Mouse (Mus musculus) megakaryocyte-erythroid progenitor cell, adult 5-6 weeks (primary cell): ENCODE measurements around the gene Hist2h2ab. TPM values are rescaled to one million over a fixed set of nuclear protein-coding genes. Genes with fewer than 3 reads are reported as not detected.

Experiments
- ATAC-seq: replicated peaks from 2 replicates; pipeline ENCODE4 v1.8.0; 2016; ENCODE audit warnings: mild to moderate bottlenecking, inconsistent platforms; ENCODE audit not compliant: severe bottlenecking, poor library complexity, low FRiP score, low TSS enrichment
- total RNA-seq, 2 experiments: library from RNA; stranded (forward) in 1 of 2; stranded (reverse) in 1 of 2; fragments of 200-1000, 215-1000 nt in 1 of 2; fragments of >200 nt in 1 of 2; fragmentation: Nextera tagmentation in 1 of 2; gene quantifications; 2 replicates each; pipeline ENCODE4 v1.2.3; 2014 to 2017

Hist2h2ab gene
- total RNA-seq, 2 experiments from 2014 or later: 13.4 to 180 TPM

DNA sequence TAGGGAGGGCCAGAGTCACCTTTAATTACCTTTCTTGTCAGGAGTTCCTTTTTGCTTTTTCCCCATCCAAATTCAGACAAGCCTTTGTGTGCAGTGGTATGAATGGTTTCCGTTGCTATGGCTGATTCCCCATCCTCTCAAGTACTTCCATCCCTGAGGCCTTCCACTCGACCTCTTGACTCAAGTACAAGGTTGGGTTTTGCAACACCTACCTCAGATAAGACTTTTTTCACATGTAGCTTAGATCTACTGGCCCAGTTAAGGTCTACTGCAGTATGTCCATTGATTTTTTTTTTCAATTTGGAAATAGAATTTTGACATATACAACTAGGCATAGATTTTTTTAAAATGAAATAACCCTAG is 12.1 kb downstream of the Hist2h2ab start:
- ATAC-seq: no peak

DNA sequence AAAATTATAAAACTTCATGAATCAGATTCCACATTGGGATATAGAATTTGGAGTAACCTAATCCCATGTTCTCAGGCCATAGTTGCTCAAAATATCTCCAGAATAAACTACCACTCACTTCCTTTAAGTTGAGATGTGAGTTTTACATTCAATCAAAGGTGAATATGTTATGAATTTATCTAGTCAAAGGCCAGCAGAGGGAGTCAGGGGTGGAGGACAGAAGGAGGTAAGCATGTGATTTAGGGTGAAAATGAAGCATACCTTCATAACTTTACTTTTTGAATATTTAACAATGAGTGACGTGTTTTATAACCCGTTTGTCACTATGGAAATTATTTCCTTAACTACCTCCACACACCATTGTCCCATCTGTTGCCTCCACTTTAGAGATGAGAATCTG is 15.2 kb downstream of the Hist2h2ab start:
- ATAC-seq: no peak

DNA sequence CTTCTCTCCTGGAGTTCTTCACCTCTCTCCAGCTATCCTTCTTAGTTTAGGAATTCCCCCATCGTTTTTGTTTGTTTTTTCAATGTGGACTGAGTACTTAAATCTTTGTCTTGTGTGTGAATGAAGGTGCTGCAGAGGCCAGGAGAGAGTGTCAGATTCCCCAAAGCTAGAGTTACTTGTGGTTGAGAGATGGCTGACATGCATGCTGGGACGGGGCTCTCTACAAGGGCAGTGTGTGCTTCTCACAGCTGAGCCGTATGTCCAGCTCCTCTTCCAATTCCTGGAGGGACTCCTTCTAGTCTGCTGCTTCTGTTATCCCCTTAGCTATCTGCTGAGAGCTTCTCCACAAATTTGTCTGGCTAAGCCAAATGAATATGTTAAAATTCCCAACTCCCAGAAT is 16.2 kb downstream of the Hist2h2ab start:
- ATAC-seq: no peak

DNA sequence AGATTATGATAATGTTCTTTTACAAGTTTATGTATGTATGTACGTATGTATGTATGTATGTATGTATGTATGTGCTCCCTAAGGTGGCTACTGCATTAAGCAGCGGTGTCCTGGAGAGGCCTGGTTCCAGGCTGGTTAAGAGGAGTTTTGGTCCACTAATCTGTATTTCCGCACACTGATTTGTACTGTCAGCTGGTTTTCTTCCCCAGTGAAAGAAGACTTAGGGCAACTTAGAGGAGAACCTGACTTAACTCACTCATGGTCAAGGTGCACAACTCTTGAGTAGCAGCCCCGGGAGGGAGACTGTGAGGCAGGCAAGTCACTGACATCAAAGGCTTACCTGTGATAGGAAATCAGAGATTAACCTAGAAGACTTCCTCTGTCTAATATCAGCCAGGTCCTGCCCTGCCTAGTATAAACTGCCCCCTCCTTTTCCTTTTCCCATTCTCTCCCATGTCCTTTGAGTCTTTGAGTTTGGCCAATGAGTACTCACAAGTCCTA is 17.2 kb downstream of the Hist2h2ab start:
- no peak for ATAC-seq

DNA sequence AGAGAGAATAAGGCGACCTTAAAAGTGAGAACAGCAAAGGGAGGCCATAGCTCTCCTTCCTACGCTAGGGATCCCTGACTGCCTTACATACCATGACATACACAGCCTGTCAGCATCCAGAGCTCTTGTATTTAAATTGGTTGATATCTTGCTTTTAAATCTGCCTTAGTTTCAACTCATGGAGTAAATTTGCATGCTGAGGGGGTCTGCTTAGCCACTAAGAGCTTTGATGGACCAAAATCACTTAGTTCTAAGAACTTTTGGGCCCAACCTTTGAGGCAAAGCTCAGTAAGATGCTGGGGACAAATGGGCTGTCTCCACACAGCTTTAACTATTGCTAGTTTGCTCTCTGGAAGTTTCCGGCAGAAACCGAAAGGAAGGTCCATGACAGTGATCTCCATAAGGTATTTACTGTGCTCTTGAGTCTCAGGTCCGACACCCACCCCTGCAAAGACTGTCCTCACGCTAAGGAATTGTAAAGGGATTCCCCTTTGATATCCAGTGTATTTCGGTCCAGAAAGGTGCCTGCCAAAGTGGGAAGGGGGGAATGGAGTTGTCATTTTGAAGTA is 17.8 kb downstream of the Hist2h2ab start:
- no peak for ATAC-seq

DNA sequence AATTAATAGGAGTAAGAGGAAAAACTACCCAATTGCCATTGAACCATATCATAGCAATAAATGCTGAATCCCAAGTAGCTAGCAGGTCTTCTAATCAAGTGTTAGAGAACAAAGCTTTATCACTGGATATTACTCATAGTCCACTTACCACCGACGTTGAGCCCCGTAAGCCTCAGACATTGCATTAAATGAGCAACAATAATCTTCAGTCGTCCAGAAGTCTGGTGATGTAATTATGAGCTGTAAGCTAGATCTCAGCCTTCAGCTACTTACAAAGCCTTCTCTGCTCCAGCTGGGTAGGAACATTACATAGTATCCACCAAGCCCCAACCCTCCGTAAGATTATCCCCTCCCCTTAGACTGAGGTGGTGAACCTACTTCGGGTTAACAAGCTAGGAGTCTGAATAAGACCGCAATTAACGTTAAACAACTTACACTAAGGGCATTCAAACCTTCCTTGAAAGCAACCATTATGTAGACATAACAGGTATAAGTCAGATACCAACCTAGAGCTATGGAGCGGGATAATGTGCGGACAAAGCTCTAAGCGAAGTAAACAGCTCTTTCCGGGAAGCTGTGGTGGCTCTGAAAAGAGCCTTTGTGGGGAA is 18.3 kb downstream of the Hist2h2ab start:
- peak; percentile 11 for ATAC-seq

DNA sequence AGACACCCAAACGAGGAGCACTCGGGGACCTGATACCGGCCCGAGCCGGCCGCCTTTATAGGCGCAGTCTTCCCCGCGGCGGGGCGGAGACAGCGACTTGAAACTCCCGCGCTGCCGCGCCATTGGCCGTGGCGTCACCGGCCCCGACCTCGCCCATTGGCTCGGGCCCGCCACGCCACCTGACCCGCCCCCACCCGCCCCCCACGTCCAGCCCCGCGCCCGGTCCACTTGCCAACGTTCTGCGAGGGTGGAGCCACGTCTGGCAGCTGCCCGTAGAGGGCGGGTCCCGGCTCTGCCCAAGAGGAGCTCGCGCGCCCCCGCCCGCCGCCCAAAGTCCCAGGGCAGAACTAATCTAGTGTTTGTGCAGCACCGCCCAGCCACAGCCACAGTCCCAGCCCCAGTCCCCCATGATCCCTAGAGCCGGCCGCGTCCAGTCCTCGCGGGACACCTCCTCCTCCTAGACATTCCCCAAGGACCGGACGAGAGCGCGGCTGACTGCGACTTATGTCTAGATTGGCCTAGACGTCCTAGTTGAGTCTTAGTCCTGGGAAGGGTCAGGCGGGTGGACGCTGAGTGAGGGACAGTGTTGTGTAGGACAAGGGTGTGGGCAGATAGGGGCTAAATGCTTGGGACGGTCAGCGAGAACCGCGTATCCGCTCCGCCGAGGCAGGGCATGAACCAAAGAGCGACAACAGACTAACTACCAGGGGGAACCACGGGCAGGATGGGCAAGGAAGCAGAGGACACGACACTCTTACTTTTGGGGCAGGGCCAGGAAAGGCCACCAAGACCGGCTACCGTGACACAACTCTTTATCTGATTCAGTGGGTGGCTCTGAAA is 19.5 kb downstream of the Hist2h2ab start, which contains the start of gene Hist2h3c2:
Gene Hist2h3c2, minus strand, starts transcription at position 174 of the 840 bp plus-strand sequence.
- ATAC-seq: peak; percentile 75

DNA sequence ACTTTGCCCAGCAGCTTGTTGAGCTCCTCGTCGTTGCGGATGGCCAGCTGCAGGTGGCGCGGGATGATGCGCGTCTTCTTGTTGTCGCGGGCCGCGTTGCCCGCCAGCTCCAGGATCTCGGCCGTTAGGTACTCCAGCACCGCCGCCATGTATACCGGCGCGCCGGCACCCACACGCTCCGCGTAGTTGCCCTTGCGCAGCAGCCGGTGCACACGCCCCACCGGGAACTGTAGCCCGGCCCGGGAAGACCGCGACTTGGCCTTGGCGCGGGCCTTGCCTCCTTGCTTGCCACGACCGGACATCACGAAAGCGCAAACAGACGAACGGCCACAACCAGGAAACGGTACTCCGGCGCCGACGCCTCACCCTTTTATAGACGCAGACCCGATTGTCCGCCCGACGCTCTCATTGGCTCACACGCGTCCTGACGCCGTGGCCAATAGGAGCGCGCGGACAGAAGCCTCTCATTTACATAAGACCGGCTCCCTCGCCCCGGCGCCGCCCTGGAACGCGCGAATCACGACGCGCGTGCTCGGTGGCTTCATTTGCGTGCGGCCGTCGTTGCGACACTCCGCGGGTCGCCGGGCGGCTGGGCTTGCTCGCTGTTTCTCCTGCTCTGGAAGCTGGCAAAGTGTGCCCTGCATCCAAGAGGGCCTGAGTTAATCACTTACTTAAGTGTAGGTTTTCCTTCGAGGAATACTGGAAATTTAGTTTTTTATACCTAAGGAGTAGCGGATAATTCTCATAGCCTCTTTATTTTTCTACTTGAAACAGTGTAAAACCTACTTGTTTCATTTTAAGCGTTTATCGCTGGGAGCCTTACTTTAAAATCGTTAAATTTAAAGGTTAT is 20.5 kb downstream of the Hist2h2ab start, which contains the start of gene Hist2h2aa2:
Gene Hist2h2aa2, minus strand, starts transcription at position 328 of the 850 bp plus-strand sequence.
- ATAC-seq: peak; percentile 62

DNA sequence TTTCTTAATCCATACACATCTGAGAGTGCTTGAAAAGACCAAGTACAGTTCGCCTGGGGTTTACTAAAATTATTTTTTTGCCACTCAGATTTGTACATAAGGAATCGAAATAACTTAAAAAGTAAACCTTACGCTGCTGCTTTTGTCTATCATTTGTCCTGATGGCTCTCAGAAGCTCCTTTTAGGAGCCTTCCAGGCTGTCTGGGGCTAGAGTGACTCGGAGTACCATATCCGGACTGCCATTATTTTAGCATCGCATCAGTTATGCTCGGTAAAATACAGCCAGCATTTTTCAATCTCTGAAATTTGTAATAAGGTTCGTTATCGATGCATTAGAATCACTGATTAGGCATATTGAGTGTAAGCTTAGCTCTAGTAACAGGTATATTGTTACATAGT is 21.1 kb downstream of the Hist2h2ab start:
- ATAC-seq: no peak

DNA sequence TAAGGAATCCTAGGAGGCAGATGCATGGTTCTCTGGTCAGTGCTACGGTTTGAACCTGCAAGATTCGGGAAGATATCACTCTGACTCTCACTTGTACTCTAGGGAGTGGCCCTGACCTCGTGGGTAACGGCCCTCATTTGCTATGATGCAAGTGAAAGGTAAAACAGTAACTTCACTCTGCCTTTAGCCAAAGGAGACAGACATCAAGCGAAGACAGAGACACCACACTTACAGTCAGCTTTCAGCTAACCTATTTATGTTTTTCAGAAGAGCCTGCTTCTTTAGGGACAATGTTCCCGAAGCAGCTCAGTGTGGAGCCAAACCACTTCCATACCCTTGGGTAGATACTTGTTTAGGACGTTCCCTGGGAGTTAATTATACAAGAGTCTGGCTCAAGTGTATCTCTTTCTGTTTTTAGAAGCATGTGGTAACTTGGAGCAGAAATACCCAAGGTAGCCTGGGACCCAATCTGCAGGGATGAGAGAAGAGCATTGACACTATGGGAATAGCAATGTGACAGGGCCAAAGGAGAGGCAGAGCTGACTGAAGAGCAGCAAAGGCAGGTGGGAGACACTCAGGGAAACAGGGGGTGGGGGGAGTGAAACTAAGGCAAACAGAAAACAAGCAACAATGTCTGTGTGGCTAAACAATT is 24.4 kb downstream of the Hist2h2ab start:
- ATAC-seq: no peak

DNA sequence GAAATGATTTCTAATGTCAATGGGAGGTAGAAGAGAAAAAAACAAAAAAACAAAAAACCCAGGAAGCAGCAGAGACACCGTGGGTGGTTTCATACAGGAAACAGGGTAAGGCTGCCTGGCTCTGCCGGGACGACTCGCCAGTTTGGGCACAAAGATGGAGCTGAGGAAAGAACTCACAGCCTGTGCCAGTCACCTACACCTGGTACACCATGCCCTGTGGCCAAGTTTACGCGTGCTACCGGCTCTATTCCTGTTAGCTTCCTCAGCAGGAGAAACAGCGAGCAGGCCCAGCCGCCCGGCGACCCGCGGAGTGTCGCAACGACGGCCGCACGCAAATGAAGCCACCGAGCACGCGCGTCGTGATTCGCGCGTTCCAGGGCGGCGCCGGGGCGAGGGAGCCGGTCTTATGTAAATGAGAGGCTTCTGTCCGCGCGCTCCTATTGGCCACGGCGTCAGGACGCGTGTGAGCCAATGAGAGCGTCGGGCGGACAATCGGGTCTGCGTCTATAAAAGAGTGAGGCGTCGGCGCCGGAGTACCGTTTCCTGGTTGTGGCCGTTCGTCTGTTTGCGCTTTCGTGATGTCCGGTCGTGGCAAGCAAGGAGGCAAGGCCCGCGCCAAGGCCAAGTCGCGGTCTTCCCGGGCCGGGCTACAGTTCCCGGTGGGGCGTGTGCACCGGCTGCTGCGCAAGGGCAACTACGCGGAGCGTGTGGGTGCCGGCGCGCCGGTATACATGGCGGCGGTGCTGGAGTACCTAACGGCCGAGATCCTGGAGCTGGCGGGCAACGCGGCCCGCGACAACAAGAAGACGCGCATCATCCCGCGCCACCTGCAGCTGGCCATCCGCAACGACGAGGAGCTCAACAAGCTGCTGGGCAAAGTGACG is 25.6 kb downstream of the Hist2h2ab start, which contains the start of gene Hist2h2aa1:
Gene Hist2h2aa1, plus strand, starts transcription at position 495 of the 884 bp plus-strand sequence.
- peak; percentile 71 for ATAC-seq

DNA sequence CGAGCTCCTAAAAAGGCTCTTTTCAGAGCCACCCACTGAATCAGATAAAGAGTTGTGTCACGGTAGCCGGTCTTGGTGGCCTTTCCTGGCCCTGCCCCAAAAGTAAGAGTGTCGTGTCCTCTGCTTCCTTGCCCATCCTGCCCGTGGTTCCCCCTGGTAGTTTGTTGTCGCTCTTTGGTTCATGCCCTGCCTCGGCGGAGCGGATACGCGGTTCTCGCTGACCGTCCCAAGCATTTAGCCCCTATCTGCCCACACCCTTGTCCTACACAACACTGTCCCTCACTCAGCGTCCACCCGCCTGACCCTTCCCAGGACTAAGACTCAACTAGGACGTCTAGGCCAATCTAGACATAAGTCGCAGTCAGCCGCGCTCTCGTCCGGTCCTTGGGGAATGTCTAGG is 26.4 kb downstream of the Hist2h2ab start:
- ATAC-seq: peak; percentile 72

DNA sequence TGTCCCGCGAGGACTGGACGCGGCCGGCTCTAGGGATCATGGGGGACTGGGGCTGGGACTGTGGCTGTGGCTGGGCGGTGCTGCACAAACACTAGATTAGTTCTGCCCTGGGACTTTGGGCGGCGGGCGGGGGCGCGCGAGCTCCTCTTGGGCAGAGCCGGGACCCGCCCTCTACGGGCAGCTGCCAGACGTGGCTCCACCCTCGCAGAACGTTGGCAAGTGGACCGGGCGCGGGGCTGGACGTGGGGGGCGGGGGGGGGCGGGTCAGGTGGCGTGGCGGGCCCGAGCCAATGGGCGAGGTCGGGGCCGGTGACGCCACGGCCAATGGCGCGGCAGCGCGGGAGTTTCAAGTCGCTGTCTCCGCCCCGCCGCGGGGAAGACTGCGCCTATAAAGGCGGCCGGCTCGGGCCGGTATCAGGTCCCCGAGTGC is 26.8 kb downstream of the Hist2h2ab start, which contains the start of gene Hist2h3c1:
Gene Hist2h3c1, plus strand, starts transcription at position 259 of the 430 bp plus-strand sequence.
- ATAC-seq: peak; percentile 75

DNA sequence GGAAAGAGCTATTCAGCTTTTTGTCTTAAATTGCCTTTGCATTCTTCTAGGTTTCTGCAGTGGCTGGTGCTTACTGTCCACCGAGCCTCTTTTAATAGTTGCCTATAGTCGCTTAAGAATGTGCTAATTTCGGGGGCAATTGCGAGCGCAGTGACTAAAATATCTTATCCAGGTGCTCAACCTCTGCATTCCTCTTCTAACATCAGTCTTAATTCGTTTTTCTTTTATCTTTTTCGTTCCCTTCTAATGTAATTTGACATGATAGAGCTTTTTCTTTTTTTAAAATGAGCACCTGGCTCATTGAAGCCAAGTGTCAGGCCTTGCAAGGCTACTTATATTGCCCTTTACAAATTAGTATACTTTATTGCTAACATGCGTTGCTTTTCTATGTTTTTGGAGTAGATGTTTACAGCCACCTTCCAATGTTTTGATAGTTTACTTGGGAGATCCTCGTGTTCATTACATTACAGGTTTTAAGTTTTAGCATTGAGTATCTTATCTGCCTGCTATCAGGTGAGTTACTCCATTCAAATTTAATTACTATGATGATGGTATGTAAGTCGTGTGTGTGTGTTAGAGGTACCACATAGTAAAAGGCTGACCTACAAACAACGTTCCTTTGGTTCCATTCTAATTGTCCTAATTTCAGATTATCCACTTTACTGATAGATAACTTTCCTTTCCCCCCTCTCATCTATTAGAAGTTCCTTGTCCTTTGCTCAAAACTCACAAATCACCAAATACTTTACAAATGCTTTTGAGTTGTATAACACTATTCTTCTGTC is 27.9 kb downstream of the Hist2h2ab start:
- ATAC-seq: no peak

DNA sequence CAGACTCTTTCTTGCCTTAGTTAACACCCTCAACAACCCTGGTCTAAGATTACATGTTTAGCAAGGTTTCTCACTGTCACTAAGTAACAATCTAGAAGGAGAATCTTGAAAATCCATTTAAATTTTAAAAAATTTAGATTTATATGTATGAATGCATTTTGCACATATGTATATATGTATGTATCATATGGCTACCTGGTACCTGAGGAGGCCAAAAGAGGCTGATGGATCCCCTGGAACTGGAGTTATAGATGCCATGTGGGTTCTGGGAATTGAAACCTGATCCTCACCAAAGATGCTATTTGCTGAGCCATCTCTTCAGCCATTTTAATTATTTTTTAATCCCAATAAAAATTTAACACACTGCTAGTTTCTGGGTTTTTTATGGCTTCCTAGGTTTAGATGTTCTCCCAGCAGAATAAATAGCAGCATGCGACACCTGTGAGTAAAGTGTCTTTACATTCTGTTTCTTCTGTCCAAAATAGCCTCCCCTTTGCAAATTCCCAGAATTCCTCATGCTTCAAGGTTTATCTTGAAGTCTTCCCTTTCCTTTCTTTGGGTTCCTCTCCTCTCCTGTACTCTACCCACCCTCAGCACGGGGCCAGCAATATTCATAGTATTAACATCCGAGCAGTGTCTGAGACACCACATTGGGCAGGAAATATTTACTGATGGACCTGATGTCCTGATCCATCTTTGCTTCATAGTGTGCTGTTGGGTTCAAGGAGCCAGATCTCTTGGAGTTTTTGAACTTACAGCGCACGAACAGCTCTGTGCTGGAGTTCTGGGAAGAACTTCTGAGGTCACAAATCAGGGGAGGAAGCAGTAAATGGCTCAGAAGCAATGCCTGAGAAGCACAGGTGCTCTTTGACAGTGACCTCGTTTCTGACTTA is 28.7 kb downstream of the Hist2h2ab start:
- ATAC-seq: no peak

DNA sequence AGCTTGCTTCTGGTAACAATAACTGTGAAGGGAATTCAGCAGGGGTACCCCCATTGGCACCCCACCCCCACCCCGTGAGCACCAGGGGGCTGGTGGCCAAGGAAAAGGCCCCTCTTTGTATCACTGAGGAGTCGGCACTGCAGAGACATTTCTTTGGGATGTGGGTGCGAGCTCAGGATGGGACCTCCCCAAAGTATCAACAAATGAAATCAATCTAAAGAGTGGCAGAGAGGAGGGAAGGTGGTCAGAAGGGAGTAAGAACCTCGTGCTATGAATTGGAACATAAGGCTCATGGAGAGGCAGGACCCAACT is 29.3 kb downstream of the Hist2h2ab start:
- no peak for ATAC-seq
